Mouse (Mus musculus) megakaryocyte, embryonic 14.5 days (primary cell): ENCODE results near the gene Bcl2l10. TPM values are rescaled to one million over a fixed set of nuclear protein-coding genes. Genes with fewer than 3 reads are reported as not detected.

Source experiments
- H3K27me3 ChIP-seq: replicated peaks from 2 replicates; pipeline ENCODE3; 2012; ENCODE audit warnings: inconsistent platforms
- H3K36me3 ChIP-seq: replicated peaks from 2 replicates; pipeline ENCODE3; 2012; ENCODE audit warnings: low read length, inconsistent platforms, mixed read lengths
- H3K4me1 ChIP-seq: 2 replicates; pipeline ENCODE4 v1.6.1; 2012; ENCODE audit warnings: inconsistent platforms
- H3K4me3 ChIP-seq: replicated peaks from 2 replicates; pipeline ENCODE3; 2012; ENCODE audit warnings: moderate library complexity, mild to moderate bottlenecking, inconsistent platforms
- H3K9me3 ChIP-seq: 2 replicates; pipeline ENCODE4 v1.6.1; 2012; ENCODE audit warnings: inconsistent platforms
- FLI1 ChIP-seq: IDR thresholded peaks from 2 replicates; pipeline ENCODE4 v1.6.1; 2012; ENCODE audit warnings: low read length, inconsistent platforms, mixed read lengths
- GATA1 ChIP-seq: IDR thresholded peaks from 3 replicates; pipeline ENCODE4 v1.6.1; 2012; ENCODE audit warnings: mixed read lengths, low read length, inconsistent platforms, borderline replicate concordance
- polyA plus RNA-seq: library from polyadenylated mRNA; stranded (reverse); fragments of >175 nt; gene quantifications from 2 replicates; pipeline ENCODE4 v1.2.3, GENCODE M21; 2012; ENCODE audit warnings: low replicate concordance; ENCODE audit not compliant: insufficient read depth

The Bcl2l10 gene
- polyA plus RNA-seq, 1 experiment, result not detected

DNA sequence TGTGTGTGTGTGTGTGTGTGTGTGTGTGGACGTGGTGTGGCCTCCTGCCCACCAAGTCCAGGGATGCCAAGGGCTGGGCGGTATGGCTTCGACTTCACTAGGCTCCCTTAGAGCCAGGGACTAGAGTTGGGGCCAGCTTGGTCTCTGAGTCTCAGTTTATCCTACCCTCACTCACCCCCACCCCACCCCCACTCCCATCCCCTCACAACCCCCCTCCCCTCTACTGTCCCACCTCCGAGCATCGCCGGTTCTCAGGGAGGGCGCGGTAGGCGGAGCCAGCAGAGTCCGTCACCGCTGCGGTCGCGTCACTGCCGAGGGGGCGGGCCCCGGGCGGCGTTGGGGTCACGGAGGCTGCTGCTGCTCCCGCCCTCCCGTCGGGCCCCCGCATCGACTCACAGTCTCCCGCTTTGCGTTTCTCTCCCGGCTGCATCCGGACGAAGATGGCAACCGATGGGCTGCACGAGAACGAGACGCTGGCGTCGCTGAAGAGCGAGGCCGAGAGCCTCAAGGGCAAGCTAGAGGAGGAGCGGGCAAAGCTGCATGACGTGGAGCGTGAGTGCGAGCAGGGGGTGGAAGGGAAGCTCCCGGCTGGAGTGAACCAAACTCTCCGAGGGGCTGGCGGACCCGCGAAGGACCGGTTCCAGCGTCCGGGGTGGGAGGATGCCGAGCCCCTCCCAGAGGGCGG, 33.6 kb upstream of the Bcl2l10 start:
- H3K9me3 ChIP-seq, result no peaks in the 10 kb centered on the region
- peak overlapping the region; percentile 96 for H3K4me3 ChIP-seq
- TF ChIP-seq GATA1, result no peak
- TF ChIP-seq FLI1, result no peak
- H3K36me3 ChIP-seq, result peaks cover 30% of the 10 kb centered on the region
- peaks cover 10% of the 10 kb centered on the region for H3K27me3 ChIP-seq
- peaks cover 83% of the 10 kb centered on the region for H3K4me1 ChIP-seq

DNA sequence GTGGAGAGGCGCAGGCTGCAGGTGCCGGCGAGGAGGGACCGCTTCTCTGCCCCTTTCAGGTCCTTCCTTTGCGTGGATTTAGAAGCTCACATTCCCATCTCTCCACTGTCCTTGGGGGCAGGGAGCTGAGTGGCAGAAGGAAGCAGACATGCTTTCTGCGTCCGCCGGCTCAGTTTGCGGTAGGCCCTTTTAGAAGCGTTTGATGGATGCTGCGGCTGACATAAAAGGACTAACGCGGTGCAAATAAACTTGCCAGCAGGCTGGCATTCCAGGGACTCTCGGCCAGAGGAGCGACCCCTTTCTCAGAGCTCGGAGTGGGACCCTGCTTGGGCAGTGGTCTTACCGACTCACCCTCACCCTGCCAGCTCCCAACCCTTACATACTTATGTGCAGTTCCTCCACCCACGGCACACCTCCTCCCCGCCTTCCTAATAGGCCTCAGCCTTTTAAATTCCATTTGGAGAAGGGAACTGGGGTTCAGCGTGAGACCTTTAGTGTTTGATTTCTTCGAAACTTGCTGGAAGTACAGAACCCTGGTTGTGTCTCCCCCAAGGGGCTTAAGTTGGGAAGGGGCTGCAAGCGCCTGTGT, 32.9 kb upstream of the Bcl2l10 start:
- peaks cover 5% of the 10 kb centered on the region for H3K27me3 ChIP-seq
- TF ChIP-seq FLI1 (no peak), GATA1 (no peak)
- H3K4me1 ChIP-seq, result peaks cover 85% of the 10 kb centered on the region
- peak overlapping the region; percentile 96 for H3K4me3 ChIP-seq
- peaks cover 37% of the 10 kb centered on the region for H3K36me3 ChIP-seq
- H3K9me3 ChIP-seq, result no peaks in the 10 kb centered on the region

DNA sequence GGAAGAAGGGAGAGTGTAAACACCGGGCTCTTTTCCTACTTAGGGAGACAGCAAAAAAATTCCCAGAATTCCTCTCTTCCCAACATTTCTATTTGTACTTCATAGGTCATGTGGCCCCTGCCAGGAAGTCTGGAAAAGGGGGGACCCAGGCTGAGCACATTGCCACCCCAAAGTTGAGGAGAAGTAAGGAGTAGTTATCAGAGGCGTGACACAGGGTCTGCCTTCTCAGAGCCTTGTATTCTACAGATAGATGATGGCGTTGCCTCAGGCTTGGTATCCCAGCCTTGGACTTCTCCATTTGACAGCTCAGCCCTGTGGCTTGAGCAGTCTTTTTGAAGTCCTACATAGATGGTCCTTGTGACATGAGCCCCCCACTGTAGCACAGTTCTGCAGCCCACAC, 32.3 kb upstream of the Bcl2l10 start:
- Histone ChIP-seq H3K4me3 (peak overlapping the region; percentile 96), H3K9me3 (no peaks in the 10 kb centered on the region), H3K4me1 (peaks cover 86% of the 10 kb centered on the region), H3K27me3 (peaks cover 3% of the 10 kb centered on the region), H3K36me3 (peaks cover 42% of the 10 kb centered on the region)
- TF ChIP-seq FLI1, result no peak
- no peak for TF ChIP-seq GATA1

DNA sequence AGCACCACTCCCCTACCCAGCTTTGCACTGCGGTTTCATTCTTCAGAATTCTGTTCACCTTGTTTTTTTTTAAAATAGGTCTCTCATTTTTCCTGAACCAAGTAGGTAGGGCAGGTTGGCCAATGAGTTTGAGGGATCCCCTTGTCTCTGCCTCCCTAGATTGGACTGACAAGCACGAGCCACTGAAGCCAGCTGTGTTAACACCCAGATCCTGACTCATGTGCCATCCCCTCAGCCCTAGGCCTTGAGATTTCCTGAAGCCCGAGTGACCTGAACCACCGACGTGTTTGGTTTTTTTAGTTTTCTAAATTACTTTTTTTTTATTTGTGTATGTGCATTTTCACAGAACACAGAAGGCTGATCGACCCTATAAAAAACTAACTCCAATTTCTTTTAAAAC, 30.8 kb upstream of the Bcl2l10 start:
- H3K4me3 ChIP-seq, result no peak overlapping the region
- H3K9me3 ChIP-seq, result no peaks in the 10 kb centered on the region
- H3K36me3 ChIP-seq, result peaks cover 55% of the 10 kb centered on the region
- no peaks in the 10 kb centered on the region for H3K27me3 ChIP-seq
- TF ChIP-seq FLI1, result no peak
- no peak for TF ChIP-seq GATA1
- peaks cover 87% of the 10 kb centered on the region for H3K4me1 ChIP-seq

DNA sequence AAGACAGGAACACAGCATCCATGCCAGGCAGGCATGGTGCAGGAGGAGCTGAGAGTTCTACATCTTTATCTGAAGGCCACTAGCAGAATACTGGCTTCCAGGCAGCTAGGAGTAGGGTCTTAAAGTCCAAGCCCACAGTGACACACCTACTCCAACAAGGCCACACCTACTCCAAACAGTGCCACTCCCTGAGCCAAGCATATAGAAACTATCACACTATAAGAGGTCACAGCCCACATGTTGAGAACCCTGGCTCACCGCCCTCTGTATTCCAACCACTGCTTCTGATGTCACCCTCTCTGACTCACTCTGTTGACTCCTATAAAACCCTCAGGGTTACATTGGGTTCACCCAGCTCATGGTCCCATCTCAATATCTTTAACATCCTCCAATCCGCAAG, 29.4 kb upstream of the Bcl2l10 start:
- no peak for TF ChIP-seq FLI1
- no peak for TF ChIP-seq GATA1
- peaks cover 61% of the 10 kb centered on the region for H3K36me3 ChIP-seq
- no peaks in the 10 kb centered on the region for H3K9me3 ChIP-seq

DNA sequence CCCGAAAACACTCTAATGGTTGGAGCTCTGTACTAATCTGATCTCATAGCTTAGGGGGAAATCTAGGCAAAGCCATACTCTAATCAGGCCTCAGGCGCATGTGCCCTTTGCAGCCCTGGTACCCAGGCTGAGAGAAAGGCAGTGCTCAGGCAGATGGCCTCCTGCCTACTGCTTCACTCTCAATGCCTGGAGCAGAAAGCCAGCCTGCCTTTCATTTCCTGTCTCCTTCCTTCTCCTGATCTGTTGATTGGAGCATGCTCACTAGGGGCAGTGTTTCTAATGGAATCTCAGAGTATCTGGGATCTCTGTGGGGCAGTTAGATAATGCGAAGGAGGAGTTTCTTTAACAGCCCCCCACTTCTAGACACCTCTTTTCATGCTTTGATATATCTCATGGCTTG, 28.2 kb upstream of the Bcl2l10 start:
- TF ChIP-seq GATA1, result no peak
- no peak for TF ChIP-seq FLI1
- Histone ChIP-seq H3K4me3 (peak overlapping the region; percentile 2), H3K4me1 (peaks cover 77% of the 10 kb centered on the region), H3K36me3 (peaks cover 61% of the 10 kb centered on the region), H3K9me3 (no peaks in the 10 kb centered on the region), H3K27me3 (no peaks in the 10 kb centered on the region)

More for the DNA sequence above, 29.4 kb upstream of the Bcl2l10 start:
- Histone ChIP-seq H3K27me3 (no peaks in the 10 kb centered on the region), H3K4me1 (peaks cover 82% of the 10 kb centered on the region), H3K4me3 (no peak overlapping the region)

DNA sequence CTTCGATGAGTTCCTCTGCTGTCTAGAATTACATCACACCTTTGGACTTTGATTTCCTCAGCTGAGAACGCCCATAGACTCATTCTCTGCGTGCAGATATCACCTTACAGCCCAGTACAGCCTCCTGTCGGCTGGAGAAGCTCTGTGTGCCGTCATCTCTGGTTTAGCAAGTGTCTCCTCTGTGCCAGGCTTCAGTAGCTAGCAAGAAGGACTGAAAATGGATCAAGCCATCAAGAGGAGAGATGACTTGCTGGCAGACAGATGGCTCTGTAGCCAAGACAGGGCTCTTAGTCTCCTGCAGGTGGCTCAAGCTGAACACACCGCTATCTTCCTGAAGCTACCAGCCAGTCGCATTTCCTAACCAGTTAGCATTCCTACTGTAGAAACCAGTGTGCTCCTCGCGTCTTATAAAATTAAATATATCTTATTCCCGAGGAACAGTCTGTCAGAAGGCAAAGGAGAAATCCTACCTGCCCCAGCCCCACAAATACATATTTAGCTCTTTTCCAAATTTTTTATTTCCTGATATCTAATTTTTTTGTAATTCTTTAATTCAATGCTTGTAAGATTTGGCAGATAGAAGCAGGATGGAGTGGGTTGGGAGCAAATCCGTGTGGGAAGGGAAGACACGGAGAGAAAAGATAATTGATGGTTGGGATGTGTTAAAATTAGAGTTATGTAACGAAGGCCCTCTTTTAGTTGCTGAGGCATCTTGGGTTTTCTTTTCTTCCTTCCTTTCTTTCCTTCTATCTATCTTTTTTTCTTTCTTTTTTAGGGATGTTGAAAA, 25.3 kb upstream of the Bcl2l10 start:
- H3K4me3 ChIP-seq, result no peak overlapping the region
- no peak for TF ChIP-seq FLI1
- no peak for TF ChIP-seq GATA1
- H3K9me3 ChIP-seq, result no peaks in the 10 kb centered on the region
- peaks cover 67% of the 10 kb centered on the region for H3K4me1 ChIP-seq
- peaks cover 73% of the 10 kb centered on the region for H3K36me3 ChIP-seq
- no peaks in the 10 kb centered on the region for H3K27me3 ChIP-seq

DNA sequence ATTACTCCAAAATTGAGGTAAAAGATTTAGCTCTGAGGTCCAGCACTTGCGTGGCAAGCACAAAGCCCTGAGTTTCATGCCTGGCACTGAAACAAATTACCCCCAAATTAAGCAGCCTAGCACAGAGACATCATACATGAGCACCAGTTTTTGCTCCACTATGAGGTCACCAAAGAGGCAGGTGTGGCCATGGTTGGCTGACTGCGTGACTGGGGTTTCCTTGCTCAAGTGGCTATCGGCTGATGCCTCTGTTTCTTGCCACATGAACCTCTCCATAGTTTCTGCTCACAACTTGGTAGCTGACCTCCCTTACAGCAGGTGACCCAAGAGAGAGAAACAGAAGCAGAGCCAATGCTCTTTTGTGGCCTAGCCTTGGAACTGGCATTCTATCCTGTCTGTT, 19.5 kb upstream of the Bcl2l10 start:
- TF ChIP-seq GATA1, result no peak
- TF ChIP-seq FLI1, result no peak
- Histone ChIP-seq H3K27me3 (no peaks in the 10 kb centered on the region), H3K4me1 (peaks cover 22% of the 10 kb centered on the region), H3K4me3 (no peak overlapping the region), H3K36me3 (peaks cover 81% of the 10 kb centered on the region), H3K9me3 (no peaks in the 10 kb centered on the region)

DNA sequence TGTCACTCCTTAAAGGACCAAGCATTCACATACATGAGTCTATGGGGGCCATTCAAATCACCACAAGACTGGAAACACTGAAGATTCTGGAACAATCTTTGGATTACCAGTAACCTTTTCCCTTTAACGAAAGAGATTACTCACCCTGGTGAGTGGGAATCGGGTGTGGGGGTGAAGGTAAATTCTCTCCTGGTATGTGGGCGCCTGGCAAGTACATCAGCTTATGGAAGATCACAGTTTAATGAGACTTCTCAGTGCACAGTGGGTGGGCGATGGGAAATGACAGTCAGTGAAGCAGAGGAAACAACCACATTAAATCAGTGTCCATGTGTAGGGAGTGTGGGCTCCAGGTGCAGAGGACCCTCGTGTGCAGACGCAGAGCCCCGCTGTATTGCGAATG, 16.7 kb upstream of the Bcl2l10 start:
- peaks cover 95% of the 10 kb centered on the region for H3K36me3 ChIP-seq
- H3K27me3 ChIP-seq, result no peaks in the 10 kb centered on the region
- peaks cover 6% of the 10 kb centered on the region; the same call in 1 of the 2 replicates for H3K9me3 ChIP-seq
- TF ChIP-seq FLI1 (no peak), GATA1 (no peak)
- peaks cover 8% of the 10 kb centered on the region for H3K4me1 ChIP-seq
- H3K4me3 ChIP-seq, result no peak overlapping the region

DNA sequence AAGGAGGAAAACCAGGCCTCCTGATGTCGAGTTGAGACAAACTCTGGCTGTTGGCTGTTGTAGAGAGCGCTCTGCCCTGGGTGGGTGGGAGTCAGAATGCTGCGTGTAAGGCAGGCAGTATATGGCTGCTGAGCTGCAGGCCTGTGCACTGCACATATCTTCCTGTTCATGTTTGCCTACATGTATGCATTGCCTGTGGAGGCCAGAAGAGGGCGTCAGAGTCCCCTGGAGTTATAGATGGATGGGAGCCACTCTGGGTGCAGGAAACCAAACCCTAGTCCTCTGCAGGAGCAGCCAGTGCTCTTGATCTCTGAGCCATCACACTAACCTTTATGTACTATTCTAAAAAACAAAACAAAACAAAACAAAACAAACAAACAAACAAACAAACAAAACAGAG, 13.1 kb upstream of the Bcl2l10 start:
- TF ChIP-seq GATA1 (no peak), FLI1 (no peak)
- Histone ChIP-seq H3K36me3 (peaks cover 96% of the 10 kb centered on the region), H3K4me3 (no peak overlapping the region), H3K9me3 (peaks cover 6% of the 10 kb centered on the region; the same call in 1 of the 2 replicates), H3K4me1 (peaks cover 3% of the 10 kb centered on the region; the same call in 1 of the 2 replicates), H3K27me3 (no peaks in the 10 kb centered on the region)
